ENCODE assay signal across 9 mouse cellular contexts in the genomic region with DNA sequence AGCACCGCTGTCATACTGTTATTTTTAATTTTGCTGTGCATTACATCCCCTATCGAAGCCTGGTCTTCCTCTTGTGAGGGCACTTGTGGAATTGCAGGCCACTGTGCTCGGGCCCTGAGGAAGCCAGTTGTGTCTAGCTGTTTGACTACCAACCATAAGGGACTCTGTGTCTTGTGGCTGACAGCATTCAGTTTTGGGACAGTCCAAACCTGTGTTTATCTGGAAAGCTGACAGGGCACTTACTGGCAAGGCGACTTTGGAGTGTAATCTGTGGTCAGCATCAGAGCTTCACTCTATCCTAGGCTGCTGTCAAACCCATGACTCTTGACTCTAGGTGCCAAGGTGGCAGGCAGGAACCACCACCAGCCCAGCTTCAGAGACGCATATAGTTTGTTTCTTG. TPM values are rescaled to one million over a fixed set of nuclear protein-coding genes. Genes with fewer than 3 reads are reported as not detected.
DNase-seq lines count a peak whose midpoint lies in the region; ATAC-seq and TF ChIP-seq lines count a peak whose summit lies in the region.
"Had no signal": no experiment of that assay in that cellular context is flagged by ENCODE, and none has a peak within 500 bp of the region (broad histone marks: within the 10 kb centered on the region; RNA-seq: fewer than 3 reads in every experiment).

No protein-coding gene starts in this region.

- H3K4me3 ChIP-seq in kidney, postnatal 0 days (replicated peaks; ENCODE audit: low read depth, low read length): peak overlapping the region; percentile 73
- H3K4me3 ChIP-seq in embryonic facial prominence, embryonic 12.5 days: peak overlapping the region; percentile 66; the same call in 1 of the 2 replicates
- peak overlapping the region; percentile 79; the same call in 1 of the 2 replicates for H3K4me3 ChIP-seq in intestine, embryonic 14.5 days (ENCODE audit: low read depth, low read length)
- no peak overlapping the region for H3K4me3 ChIP-seq in midbrain, embryonic 16.5 days (ENCODE audit: low read depth, low read length)

- DNase-seq in kidney, postnatal 0 days (ENCODE audit: low spot score): no peak
- no peak for DNase-seq in kidney, adult 8-10 months
- DNase-seq in intestine, embryonic 14.5 days (ENCODE audit: low spot score): no peak
- no peak for DNase-seq in thymus, postnatal 14 days
- no peak for DNase-seq in layer of hippocampus, adult 18-20 months (ENCODE audit: low spot score in 2 of 2)
- DNase-seq in urinary bladder, postnatal 14 days (ENCODE audit: low spot score): no peak
- DNase-seq: gastrocnemius, postnatal 10 days had no signal

- ATAC-seq in kidney, postnatal 0 days (replicated peaks; ENCODE audit: low FRiP score, low read depth): no peak
- no peak for ATAC-seq in embryonic facial prominence, embryonic 12.5 days (ENCODE audit: insufficient number of reproducible peaks, insufficient read depth, low FRiP score, low TSS enrichment)
- no peak for ATAC-seq in intestine, embryonic 14.5 days (replicated peaks; ENCODE audit: low FRiP score, low TSS enrichment, low read depth)
- ATAC-seq in midbrain, embryonic 16.5 days: no peak

- 0 out of 2 replicates have a peak, but pooled peaks cover 11% of the 10 kb centered on the region for H3K4me1 ChIP-seq in kidney, postnatal 0 days (replicated peaks; ENCODE audit: insufficient read depth, low read length)
- H3K4me1 ChIP-seq in embryonic facial prominence, embryonic 12.5 days: peaks cover 23% of the 10 kb centered on the region
- H3K4me1 ChIP-seq in intestine, embryonic 14.5 days (replicated peaks; ENCODE audit: control insufficient read depth, insufficient read depth, low read length): peaks cover 26% of the 10 kb centered on the region
- peaks cover 26% of the 10 kb centered on the region for H3K4me1 ChIP-seq in midbrain, embryonic 16.5 days (ENCODE audit: control insufficient read depth, insufficient read depth, low read length)

- TF ChIP-seq CTCF in kidney, postnatal 0 days (IDR thresholded peaks at IDR 0.05; ENCODE audit: low read depth): no peak

- WGBS in kidney, postnatal 0 days: 73% methylated on average over 5 of the region's 5 CpGs
- 82% methylated on average over 5 of the region's 5 CpGs for WGBS in embryonic facial prominence, embryonic 12.5 days
- WGBS in intestine, embryonic 14.5 days: 83% methylated on average over 5 of the region's 5 CpGs
- WGBS in midbrain, embryonic 16.5 days: 85% methylated on average over 5 of the region's 5 CpGs

- peak overlapping the region; percentile 85 for H3K4me2 ChIP-seq in kidney, postnatal 0 days (ENCODE audit: low read length)
- peak overlapping the region; percentile 72 for H3K4me2 ChIP-seq in embryonic facial prominence, embryonic 12.5 days (replicated peaks)
- peak overlapping the region; percentile 96 for H3K4me2 ChIP-seq in intestine, embryonic 14.5 days (ENCODE audit: low read length)
- H3K4me2 ChIP-seq in midbrain, embryonic 16.5 days (ENCODE audit: low read length): peak overlapping the region; percentile 93

- H3K9me3 ChIP-seq in kidney, postnatal 0 days (replicated peaks; ENCODE audit: low read length): no peaks in the 10 kb centered on the region
- H3K9me3 ChIP-seq in embryonic facial prominence, embryonic 12.5 days: no peaks in the 10 kb centered on the region
- no peaks in the 10 kb centered on the region for H3K9me3 ChIP-seq in intestine, embryonic 14.5 days (ENCODE audit: control insufficient read depth, low read length)
- H3K9me3 ChIP-seq in midbrain, embryonic 16.5 days (replicated peaks; ENCODE audit: control insufficient read depth, low read length, poor library complexity, severe bottlenecking): no peaks in the 10 kb centered on the region

- H3K27ac ChIP-seq in kidney, postnatal 0 days: peak overlapping the region; percentile 87; the same call in 1 of the 2 replicates
- H3K27ac ChIP-seq in embryonic facial prominence, embryonic 12.5 days: no peak overlapping the region
- no peak overlapping the region for H3K27ac ChIP-seq in intestine, embryonic 14.5 days (ENCODE audit: low read depth)
- H3K27ac ChIP-seq in midbrain, embryonic 16.5 days (ENCODE audit: low read length): no peak overlapping the region

- H3K9ac ChIP-seq in kidney, postnatal 0 days (ENCODE audit: low read depth, low read length): peak overlapping the region; percentile 27; the same call in 1 of the 2 replicates
- H3K9ac ChIP-seq in embryonic facial prominence, embryonic 12.5 days: peak overlapping the region; percentile 21; the same call in 1 of the 2 replicates
- H3K9ac ChIP-seq in intestine, embryonic 14.5 days (ENCODE audit: low read length): peak overlapping the region; percentile 84
- H3K9ac ChIP-seq in midbrain, embryonic 16.5 days (ENCODE audit: low read depth, low read length): no peak overlapping the region

- 0 out of 2 replicates have a peak, but pooled peaks cover 6% of the 10 kb centered on the region for H3K36me3 ChIP-seq in kidney, postnatal 0 days (ENCODE audit: insufficient read depth, low read length)
- H3K36me3 ChIP-seq in embryonic facial prominence, embryonic 12.5 days: peaks cover 11% of the 10 kb centered on the region
- H3K36me3 ChIP-seq in intestine, embryonic 14.5 days (ENCODE audit: control insufficient read depth, insufficient read depth, low read length): peaks cover 10% of the 10 kb centered on the region
- no peaks in the 10 kb centered on the region for H3K36me3 ChIP-seq in midbrain, embryonic 16.5 days (ENCODE audit: control insufficient read depth, insufficient read depth, low read length)

- no peaks in the 10 kb centered on the region for H3K27me3 ChIP-seq in kidney, postnatal 0 days (ENCODE audit: insufficient read depth, low read length)
- H3K27me3 ChIP-seq in embryonic facial prominence, embryonic 12.5 days: no peaks in the 10 kb centered on the region
- H3K27me3 ChIP-seq in intestine, embryonic 14.5 days (replicated peaks; ENCODE audit: control insufficient read depth, insufficient read depth, low read length): no peaks in the 10 kb centered on the region
- no peaks in the 10 kb centered on the region for H3K27me3 ChIP-seq in midbrain, embryonic 16.5 days (ENCODE audit: control insufficient read depth, insufficient read depth, low read depth, low read length)

RNA-seq across cellular contexts. Expression of a gene that starts 1.8 kb away (rescaled TPM):
- polyA plus RNA-seq in kidney, postnatal 0 days (2015; fragmentation: Nextera tagmentation; extraction: Ambion mirVana): 14.9 and 17.1 TPM in 2 replicates
- polyA plus RNA-seq in embryonic facial prominence, embryonic 12.5 days (2016; fragmentation: Nextera tagmentation; extraction: Ambion mirVana): 19.1 TPM in 2 replicates
- polyA plus RNA-seq in intestine, embryonic 14.5 days (2014; fragmentation: Nextera tagmentation; extraction: Ambion mirVana): 16.6 and 18.5 TPM in 2 replicates
- 16.7 and 19.2 TPM in 2 replicates for polyA plus RNA-seq in midbrain, embryonic 16.5 days (2015; fragmentation: Nextera tagmentation; extraction: Ambion mirVana)
- 10 to 100 TPM; 18.9 to 21.8 TPM for total RNA-seq in layer of hippocampus, adult 18-20 months (2021)

RNA-seq across cellular contexts. Expression of a gene that starts 13.3 kb away (rescaled TPM):
- polyA plus RNA-seq in kidney, postnatal 0 days (2015; fragmentation: Nextera tagmentation; extraction: Ambion mirVana): 81.3 and 81.8 TPM in 2 replicates
- 53.0 and 54.7 TPM in 2 replicates for polyA plus RNA-seq in embryonic facial prominence, embryonic 12.5 days (2016; fragmentation: Nextera tagmentation; extraction: Ambion mirVana)
- polyA plus RNA-seq in intestine, embryonic 14.5 days (2014; fragmentation: Nextera tagmentation; extraction: Ambion mirVana): 71.1 and 77.6 TPM in 2 replicates
- 43.1 and 43.3 TPM in 2 replicates for polyA plus RNA-seq in midbrain, embryonic 16.5 days (2015; fragmentation: Nextera tagmentation; extraction: Ambion mirVana)
- total RNA-seq in layer of hippocampus, adult 18-20 months (2021): 10 to 100 TPM; 40.6 to 45.6 TPM

RNA-seq across cellular contexts. Expression of a gene that starts 13.6 kb away (rescaled TPM):
- 249 and 255 TPM in 2 replicates for polyA plus RNA-seq in kidney, postnatal 0 days (2015; fragmentation: Nextera tagmentation; extraction: Ambion mirVana)
- 306 and 327 TPM in 2 replicates for polyA plus RNA-seq in embryonic facial prominence, embryonic 12.5 days (2016; fragmentation: Nextera tagmentation; extraction: Ambion mirVana)
- 271 and 278 TPM in 2 replicates for polyA plus RNA-seq in intestine, embryonic 14.5 days (2014; fragmentation: Nextera tagmentation; extraction: Ambion mirVana)
- 406 and 425 TPM in 2 replicates for polyA plus RNA-seq in midbrain, embryonic 16.5 days (2015; fragmentation: Nextera tagmentation; extraction: Ambion mirVana)
- 100 to 1,000 TPM; 450 to 467 TPM for total RNA-seq in layer of hippocampus, adult 18-20 months (2021)

RNA-seq across cellular contexts. Expression of a gene that starts 30.5 kb away (rescaled TPM):
- 1,111 and 1,265 TPM in 2 replicates for polyA plus RNA-seq in kidney, postnatal 0 days (2015; fragmentation: Nextera tagmentation; extraction: Ambion mirVana)
- polyA plus RNA-seq in embryonic facial prominence, embryonic 12.5 days (2016; fragmentation: Nextera tagmentation; extraction: Ambion mirVana): 863 and 916 TPM in 2 replicates
- polyA plus RNA-seq in intestine, embryonic 14.5 days (2014; fragmentation: Nextera tagmentation; extraction: Ambion mirVana): 1,195 and 1,247 TPM in 2 replicates
- 584 and 621 TPM in 2 replicates for polyA plus RNA-seq in midbrain, embryonic 16.5 days (2015; fragmentation: Nextera tagmentation; extraction: Ambion mirVana)
- total RNA-seq in layer of hippocampus, adult 18-20 months (2021): 1,000 to 10,000 TPM; 1,062 to 1,079 TPM

RNA-seq across cellular contexts. Expression of a gene that starts 34.5 kb away (rescaled TPM):
- polyA plus RNA-seq in kidney, postnatal 0 days (2015; fragmentation: Nextera tagmentation; extraction: Ambion mirVana): 140 TPM in 2 replicates
- 145 and 146 TPM in 2 replicates for polyA plus RNA-seq in embryonic facial prominence, embryonic 12.5 days (2016; fragmentation: Nextera tagmentation; extraction: Ambion mirVana)
- 130 and 136 TPM in 2 replicates for polyA plus RNA-seq in intestine, embryonic 14.5 days (2014; fragmentation: Nextera tagmentation; extraction: Ambion mirVana)
- 163 and 185 TPM in 2 replicates for polyA plus RNA-seq in midbrain, embryonic 16.5 days (2015; fragmentation: Nextera tagmentation; extraction: Ambion mirVana)
- total RNA-seq in layer of hippocampus, adult 18-20 months (2021): 100 to 1,000 TPM in 1 of 2 experiments, 10 to 100 TPM in 1; 96.5 to 104 TPM
